14 mouse cellular contexts compared by ENCODE assay signal in the genomic region with DNA sequence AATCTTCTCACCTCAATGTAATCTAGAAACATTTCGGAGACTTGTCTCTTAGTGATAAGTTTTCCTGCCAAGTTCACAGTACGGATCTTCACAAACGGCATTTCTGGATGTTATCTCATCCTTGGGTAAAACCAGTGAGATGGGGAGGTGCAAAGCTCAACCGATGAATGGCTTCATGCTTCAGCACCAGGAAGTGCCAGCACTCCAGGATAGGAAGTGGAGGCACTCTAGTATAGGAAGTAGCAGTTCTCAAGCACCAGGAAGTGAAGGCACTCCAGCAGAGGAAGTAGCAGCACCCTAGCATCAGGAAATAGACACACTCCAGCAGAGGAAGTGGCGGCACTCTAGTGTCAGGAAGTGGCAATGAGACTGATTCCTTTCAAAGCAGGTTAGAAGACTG. TPM values are rescaled to one million over a fixed set of nuclear protein-coding genes. Genes with fewer than 3 reads are reported as not detected.
DNase-seq lines count a peak whose midpoint lies in the region; ATAC-seq lines count a peak whose summit lies in the region.
"Had no signal": no experiment of that assay in that cellular context is flagged by ENCODE, and none has a peak within 500 bp of the region (broad histone marks: within the 10 kb centered on the region; RNA-seq: fewer than 3 reads in every experiment).

No protein-coding gene starts in this region.

- H3K36me3 ChIP-seq in megakaryocyte, embryonic 14.5 days (replicated peaks; ENCODE audit: low read length): no peaks in the 10 kb centered on the region
- no peaks in the 10 kb centered on the region for H3K36me3 ChIP-seq in hindbrain, embryonic 12.5 days
- H3K36me3 ChIP-seq: embryonic facial prominence, embryonic 15.5 days; limb, embryonic 12.5 days had no signal

- H3K9ac ChIP-seq in hindbrain, embryonic 12.5 days: no peak overlapping the region
- H3K9ac ChIP-seq: embryonic facial prominence, embryonic 15.5 days; limb, embryonic 12.5 days had no signal

- intact Hi-C loops in left cerebral cortex, postnatal 4 days (cut with DNase I): no loop called here

- 88% methylated on average over 5 of the region's 5 CpGs for WGBS in hindbrain, embryonic 12.5 days

- H3K27me3 ChIP-seq in megakaryocyte, embryonic 14.5 days (replicated peaks): peaks cover 2% of the 10 kb centered on the region
- H3K27me3 ChIP-seq in hindbrain, embryonic 12.5 days: no peaks in the 10 kb centered on the region
- H3K27me3 ChIP-seq: embryonic facial prominence, embryonic 15.5 days; limb, embryonic 12.5 days had no signal

- H3K4me3 ChIP-seq in megakaryocyte, embryonic 14.5 days (replicated peaks): peak overlapping the region; percentile 33
- no peak overlapping the region for H3K4me3 ChIP-seq in hindbrain, embryonic 12.5 days
- H3K4me3 ChIP-seq: embryonic facial prominence, embryonic 15.5 days; limb, embryonic 12.5 days had no signal

- no peak for ATAC-seq in hindbrain, embryonic 12.5 days (ENCODE audit: low FRiP score)
- ATAC-seq: forebrain, embryonic 16.5 days; intestine, embryonic 16.5 days had no signal

- no peak overlapping the region for H3K4me2 ChIP-seq in hindbrain, embryonic 12.5 days (replicated peaks)
- H3K4me2 ChIP-seq: embryonic facial prominence, embryonic 15.5 days; limb, embryonic 12.5 days had no signal

- H3K4me1 ChIP-seq in megakaryocyte, embryonic 14.5 days: peaks cover 67% of the 10 kb centered on the region
- no peaks in the 10 kb centered on the region for H3K4me1 ChIP-seq in hindbrain, embryonic 12.5 days

- peak; percentile 24 for DNase-seq in kidney, adult 9 months
- no peak for DNase-seq in kidney, postnatal 25 days
- DNase-seq in CD8-positive naive resting alpha-beta T cell, adult 2 months (ENCODE audit: low read depth in 2 of 2, low spot score in 2 of 2): peak; percentile 45 to 60
- DNase-seq in thymus, postnatal 25 days: peak; percentile 55
- no peak for DNase-seq in left cerebral cortex, postnatal 4 days
- DNase-seq: adrenal gland, postnatal 14 days; gastrocnemius, postnatal 25 days had no signal

- peaks cover 4% of the 10 kb centered on the region for H3K9me3 ChIP-seq in megakaryocyte, embryonic 14.5 days
- H3K9me3 ChIP-seq in hindbrain, embryonic 12.5 days (replicated peaks): no peaks in the 10 kb centered on the region
- H3K9me3 ChIP-seq: embryonic facial prominence, embryonic 15.5 days; limb, embryonic 12.5 days had no signal

- no peak overlapping the region for H3K27ac ChIP-seq in hindbrain, embryonic 12.5 days
- H3K27ac ChIP-seq: embryonic facial prominence, embryonic 15.5 days; limb, embryonic 12.5 days; stomach, postnatal 0 days had no signal

RNA-seq across cellular contexts. Expression of gene Fli1, which starts 27.9 kb away (rescaled TPM):
- 20.8 and 61.7 TPM in 2 replicates for polyA plus RNA-seq in megakaryocyte, embryonic 14.5 days (2012; ENCODE audit: insufficient read depth, low replicate concordance)
- polyA plus RNA-seq in hindbrain, embryonic 12.5 days (2016; fragmentation: Nextera tagmentation; extraction: Ambion mirVana): 24.4 and 26.4 TPM in 2 replicates
- total RNA-seq in left cerebral cortex, postnatal 4 days (2021): 1 to 10 TPM; 8.5 to 10.0 TPM

Comparison
In these comparisons a context has a peak if more than half of its experiments do, and no peak if none do; other contexts are left out.
1. DNase-seq: peak in kidney, adult 9 months (single experiment), CD8-positive naive resting alpha-beta T cell, adult 2 months (2 of 2) and thymus, postnatal 25 days (single experiment); none in kidney, postnatal 25 days (0 of 2) and left cerebral cortex, postnatal 4 days (single experiment).